Mouse (Mus musculus) gastrocnemius, postnatal 25 days (tissue): ENCODE results near the gene Mettl7a2. TPM values are rescaled to one million over a fixed set of nuclear protein-coding genes. Genes with fewer than 3 reads are reported as not detected.
"Not testable (repeated sequence)": the region's sequence is repeated elsewhere in the genome, so short reads cannot be mapped to it uniquely, and the experiment has no call there.

ENCODE experiments used
- DNase-seq: peaks from one replicate; pipeline ENCODE4 v3.0.0; 2022
- total RNA-seq, 2 experiments: library from RNA; stranded (reverse); gene quantifications; 1 replicate in 1 of 2; 2 replicates in 1 of 2; pipeline ENCODE4 v1.2.3; 2021

Mettl7a2 gene
- total RNA-seq, 2 experiments from 2014 or later: 0.67 to 0.86 TPM

- DNase-seq: not testable (repeated sequence)
Measured at GRCm38 (mm10) chr15:100337847-100338246, 15.2 kb upstream of the Mettl7a2 start.

DNA sequence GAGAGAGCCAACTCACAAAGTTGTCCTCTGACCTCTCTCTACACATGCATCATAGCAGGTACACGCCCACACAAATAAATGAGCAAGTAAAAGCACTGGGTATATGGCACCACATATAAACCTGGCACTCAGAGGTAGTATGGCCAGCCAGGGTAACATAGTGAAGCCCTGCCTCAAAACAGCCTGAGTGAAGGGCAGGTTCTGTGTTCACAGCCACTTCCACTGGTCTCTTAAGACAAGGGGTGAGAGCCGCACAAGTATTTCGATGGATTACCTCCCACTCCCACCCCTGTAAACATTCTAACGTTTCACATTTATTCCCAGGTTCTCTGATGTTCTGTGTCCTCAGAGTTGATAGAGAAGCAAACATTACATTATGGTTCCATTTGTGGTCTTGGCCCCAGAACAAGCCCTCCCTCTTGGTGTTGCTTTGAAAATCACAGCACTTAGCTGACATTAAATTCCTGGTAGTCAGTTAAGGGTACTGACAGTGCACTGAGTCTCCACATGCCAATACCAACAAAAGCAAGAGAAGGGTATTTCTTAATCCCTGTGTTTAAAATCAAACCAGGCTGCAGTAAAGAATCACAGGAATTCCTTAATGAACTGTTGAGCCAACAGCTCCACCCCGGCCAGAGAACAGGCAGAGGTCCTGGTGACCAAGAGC is 11.6 kb upstream of the Mettl7a2 start:
- DNase-seq: not testable (repeated sequence)

DNA sequence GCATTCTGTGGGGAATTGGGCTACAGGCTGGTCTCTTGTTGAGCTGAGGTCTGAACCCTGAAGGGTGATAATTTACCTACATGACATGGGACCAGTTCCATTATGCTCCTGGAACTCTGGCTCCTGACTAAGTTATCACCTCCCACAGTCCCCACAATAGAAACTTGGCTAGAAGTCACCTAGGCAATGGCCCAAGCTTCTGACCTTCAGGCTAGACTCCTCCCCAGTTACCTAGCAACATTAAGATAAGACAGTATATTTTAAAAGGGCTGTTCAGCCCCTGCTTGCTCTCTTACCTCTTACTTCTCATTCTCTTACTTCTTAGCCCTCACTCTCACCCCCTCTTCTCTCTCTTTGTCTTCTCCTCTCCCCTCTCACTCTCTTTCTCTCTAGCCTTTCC is 7.5 kb upstream of the Mettl7a2 start:
- no peak for DNase-seq

DNA sequence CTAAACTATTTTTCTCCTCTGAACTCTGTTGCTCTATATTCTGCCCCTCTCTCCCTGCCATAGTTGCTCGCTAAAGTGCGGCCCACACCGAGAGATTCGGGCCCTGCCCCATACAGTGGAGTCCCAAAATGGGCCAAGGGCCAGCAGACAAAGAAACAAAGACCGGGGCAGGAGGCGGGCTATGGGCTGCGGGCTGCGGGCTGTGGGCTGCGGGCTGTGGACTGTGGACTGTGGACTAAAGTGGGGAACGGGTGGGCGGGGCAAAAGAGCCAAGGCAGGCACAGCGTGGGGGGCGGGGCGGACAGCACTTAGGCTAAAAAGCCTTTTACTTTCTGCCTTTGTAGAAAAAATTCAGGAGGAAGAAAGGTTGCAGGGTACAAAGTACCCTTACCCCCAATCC is 6.2 kb upstream of the Mettl7a2 start:
- no peak for DNase-seq

DNA sequence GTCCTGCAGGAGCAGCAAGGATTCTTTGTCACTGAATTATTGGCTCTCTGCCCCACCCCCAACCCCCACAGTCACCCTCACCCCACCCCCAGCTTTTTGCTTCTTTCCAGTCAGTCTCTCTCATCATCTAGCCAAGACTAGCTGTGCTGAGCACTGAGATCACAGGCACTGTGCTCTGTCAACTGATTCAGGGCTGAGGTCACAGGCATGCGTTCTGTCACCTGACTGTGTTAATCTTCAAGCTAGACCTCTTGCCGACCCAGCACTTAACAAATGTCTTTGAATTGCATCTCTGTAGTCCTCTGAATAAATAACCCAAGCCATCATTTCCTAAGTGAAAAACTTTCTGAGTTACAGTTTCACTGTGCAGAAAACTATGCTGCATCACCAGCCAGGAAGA is 3.5 kb upstream of the Mettl7a2 start:
- no peak for DNase-seq

DNA sequence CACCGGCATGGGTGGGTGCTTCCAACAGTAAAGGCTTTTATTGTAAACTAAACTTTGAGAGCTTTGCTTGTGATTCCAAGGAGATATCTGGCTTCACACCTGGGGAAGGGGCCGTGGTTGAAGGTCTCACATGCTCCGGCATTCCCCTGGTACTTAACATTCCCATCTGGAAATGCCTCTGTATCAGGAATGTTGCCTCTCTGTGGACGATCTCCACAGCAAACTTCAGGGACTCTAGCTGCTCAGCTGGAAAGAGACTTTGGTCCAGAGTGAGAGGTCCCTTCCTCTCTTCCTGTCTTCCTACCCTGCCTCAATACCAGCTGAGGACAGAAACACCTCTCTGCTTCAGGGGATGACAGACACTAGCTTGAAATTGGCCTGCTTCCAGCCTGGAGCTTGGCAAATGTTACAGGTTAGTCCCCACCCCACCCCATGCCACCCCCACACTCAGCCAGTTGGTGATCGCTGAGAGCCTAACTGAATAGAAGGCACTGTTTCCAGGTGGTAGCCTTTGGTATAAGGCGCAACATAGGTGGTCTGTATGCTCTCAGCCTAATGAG is 1.4 kb upstream of the Mettl7a2 start:
- no peak for DNase-seq

DNA sequence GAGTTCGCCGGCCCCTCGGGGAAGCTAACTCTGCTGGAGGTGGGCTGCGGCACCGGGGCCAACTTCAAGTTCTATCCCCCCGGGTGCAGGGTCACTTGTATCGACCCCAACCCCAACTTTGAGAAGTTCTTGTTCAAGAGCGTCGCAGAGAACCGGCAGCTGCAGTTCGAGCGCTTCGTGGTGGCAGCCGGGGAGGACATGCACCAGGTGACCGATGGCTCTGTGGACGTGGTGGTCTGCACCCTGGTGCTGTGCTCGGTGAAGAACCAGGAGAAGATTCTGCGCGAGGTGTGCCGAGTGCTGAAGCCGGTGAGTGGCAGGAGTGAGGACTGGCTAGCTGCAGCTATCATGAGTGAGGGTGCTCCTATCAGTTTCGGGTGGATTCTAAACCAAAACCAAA is 399 bp downstream of the Mettl7a2 start:
- DNase-seq: not testable (repeated sequence)

DNA sequence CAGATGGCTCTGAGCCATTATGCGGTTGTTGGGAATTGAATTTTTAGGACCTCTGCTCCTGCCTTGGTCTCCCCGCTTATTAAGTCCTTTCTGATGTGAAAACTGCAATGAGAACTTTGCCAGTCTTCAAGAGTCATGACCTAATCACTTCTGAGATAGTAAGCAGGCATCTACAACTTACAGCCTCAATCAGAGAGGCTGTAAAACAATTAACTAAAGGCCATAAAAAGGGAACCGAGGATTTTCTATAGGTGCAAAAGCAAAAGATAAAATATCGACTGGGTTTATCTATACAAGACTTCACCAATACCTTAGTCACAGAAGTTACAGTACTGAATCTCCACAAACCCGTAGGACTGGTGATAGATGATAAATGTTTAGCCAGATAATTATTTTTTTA is 2.9 kb downstream of the Mettl7a2 start:
- no peak for DNase-seq

DNA sequence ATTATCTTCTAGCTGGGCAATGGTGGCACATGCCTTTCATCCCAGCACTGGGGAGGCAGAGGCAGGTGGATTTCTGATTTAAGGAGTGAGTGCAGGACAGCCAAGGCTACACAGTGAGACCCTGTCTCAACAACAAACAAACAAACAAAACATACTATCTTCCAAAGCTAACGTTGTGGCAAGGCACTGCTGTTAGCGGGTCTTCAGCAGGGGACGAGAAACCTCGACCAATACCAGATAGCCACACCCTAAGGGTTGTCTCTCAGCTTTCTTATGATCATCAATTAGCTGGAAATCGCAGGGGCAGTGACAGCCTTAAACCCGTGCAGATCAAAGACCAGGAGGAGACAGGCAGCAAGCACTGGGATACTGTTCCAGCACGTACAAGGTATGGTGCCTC is 11.2 kb downstream of the Mettl7a2 start, which contains the start of gene Higd1c:
Higd1c (plus strand) TSS at position 301 of the 400 bp plus-strand sequence.
- no peak for DNase-seq

DNA sequence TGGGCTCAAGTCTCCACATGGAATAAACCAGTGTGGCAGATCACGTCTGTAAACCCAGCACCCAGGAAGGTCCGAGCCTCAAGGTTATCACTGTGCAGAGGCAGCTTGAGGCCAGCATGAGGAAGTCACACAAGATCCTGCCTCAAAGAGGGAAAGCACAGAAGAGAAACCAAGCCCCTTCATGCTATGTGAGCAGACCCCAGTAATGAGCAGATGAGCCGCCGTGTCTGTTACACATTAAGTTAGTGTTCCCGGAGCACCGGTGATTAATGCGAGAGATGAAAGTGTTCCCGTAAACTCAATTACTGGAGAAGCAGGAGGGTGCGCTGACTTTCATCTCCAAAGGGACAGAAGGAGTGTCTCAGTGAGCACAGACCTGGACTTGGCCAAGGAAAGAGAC is 13.0 kb downstream of the Mettl7a2 start:
- DNase-seq: not testable (repeated sequence)

DNA sequence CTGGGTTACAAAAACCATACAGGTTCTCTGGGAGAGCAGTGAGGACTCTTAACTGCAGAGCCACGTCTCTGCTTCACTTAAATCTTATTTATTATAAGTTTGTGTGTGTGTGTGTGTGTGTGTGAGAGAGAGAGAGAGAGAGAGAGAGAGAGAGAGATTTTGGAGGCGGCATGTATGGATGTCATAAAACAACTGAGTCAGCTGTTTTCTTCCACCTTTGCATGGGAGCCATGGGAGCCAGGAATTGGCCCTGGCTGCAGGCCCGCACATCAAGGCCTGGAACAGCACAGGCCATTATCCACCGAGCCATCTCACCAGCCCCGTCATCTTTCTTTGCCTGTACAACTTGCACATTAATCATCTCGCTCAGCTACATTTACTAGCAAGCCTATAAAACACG is 14.1 kb downstream of the Mettl7a2 start:
- DNase-seq: no peak

GRCm38 (mm10) chr15:100375066-100375465 is 22.1 kb downstream of the Mettl7a2 start:
- DNase-seq: peak; percentile 23

DNA sequence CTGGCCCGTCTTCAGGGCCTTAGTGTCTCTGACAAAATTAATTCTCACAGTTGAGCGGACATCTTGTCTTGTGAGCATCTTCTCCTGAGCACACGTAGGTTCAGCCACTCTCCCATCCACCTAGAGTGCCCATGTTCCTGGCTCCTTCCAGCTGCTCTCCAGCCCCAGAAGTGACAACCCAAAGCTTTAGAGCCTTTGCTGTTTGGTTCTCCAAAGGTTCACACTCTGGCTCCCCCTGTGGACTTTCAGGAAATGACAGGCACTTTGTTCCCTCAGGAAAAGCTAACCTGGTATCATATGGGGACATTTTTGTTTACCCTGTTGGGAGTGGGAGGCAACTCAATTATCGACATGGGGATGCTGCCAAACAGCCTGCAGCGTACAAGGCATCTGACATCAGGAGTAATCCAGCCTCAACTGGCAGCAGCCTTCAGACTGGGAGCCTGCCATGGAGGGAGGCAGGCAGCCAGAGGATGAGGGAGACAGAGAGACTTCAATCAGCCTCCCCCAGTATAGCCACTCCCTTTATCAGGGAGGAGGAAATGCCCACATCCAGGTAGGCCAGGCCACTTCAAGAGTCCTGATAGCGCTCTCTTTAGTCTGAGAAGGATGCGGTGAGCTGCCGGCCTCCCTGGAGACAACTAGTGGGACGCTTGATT is 25.0 kb downstream of the Mettl7a2 start:
- DNase-seq: not testable (repeated sequence)

DNA sequence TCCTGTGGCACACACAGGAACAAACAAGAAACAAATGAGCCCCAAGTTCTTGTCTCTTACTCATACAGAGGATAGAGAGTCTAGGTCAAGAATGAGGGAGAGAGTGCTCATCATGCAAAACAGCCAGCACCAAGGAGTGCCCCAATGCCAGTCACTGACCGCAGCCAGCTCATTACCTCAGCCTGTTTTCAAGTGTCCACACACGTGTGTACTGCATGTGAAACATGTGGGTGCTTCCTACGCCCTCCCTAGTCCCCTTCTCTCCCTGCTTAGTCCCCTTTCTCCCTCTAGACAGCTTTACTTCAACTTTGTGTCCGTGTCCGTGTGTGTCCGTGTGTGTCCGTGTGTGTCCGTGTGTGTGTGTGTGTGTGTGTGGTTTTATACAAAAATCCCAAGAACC is 26.7 kb downstream of the Mettl7a2 start:
- no peak for DNase-seq

- DNase-seq: no peak
Measured at GRCm38 (mm10) chr15:100380104-100380503, 27.1 kb downstream of the Mettl7a2 start.

GRCm38 (mm10) chr15:100385705-100386104 is 32.7 kb downstream of the Mettl7a2 start:
- no peak for DNase-seq

DNA sequence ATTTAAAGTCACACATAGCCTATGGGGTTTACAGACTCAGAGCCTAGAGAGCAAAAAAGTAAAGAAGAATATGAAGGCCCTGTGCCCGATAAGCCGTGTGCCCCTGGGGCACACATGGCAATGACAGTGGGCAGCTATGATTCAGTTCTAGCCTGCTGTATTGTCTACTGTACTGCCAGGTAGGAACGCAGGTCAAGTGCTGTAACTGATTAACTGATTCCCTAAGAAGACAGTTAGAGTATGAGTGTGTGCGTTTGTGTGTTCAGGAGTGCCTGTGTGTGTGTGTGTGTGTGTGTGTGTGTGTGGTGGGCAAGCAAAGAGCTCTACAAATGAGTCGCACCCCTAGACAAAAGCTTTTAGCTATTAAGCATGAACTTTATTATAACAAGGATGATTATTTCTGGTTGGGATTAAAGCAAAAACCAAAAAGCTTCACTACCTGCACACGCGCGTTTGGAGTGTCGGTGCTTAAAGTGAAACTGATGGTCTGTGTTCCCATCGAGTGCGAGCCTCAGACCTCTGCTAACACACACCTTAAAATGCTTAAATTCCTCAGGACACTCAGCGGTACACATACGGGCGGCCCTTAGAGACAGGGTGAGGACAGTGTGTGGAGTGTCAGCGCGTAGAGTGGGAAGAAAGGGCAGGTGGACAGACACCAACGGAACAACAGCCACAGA is 34.7 kb downstream of the Mettl7a2 start:
- DNase-seq: no peak

GRCm38 (mm10) chr15:100388224-100388835 is 35.3 kb downstream of the Mettl7a2 start:
- DNase-seq: no peak

DNA sequence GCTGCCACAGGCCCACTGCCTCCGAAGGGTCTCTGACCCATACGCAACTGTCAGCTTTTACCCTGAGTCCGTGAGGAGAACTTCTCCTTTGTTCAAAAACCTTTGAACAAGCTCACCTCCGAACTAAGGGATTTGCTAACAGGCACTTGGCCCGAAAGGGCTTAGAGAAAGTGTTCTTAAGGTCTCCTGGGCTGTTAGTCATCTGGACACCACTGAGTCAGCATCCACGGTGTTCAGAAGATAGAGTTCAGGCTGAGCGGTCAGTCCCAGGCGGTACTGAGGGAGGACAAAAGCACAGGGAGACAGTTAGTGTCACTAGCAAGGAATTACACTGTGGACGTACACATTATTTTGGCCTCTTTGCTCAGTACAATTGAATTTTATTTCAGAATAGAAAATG is 35.9 kb downstream of the Mettl7a2 start:
- DNase-seq: no peak

DNA sequence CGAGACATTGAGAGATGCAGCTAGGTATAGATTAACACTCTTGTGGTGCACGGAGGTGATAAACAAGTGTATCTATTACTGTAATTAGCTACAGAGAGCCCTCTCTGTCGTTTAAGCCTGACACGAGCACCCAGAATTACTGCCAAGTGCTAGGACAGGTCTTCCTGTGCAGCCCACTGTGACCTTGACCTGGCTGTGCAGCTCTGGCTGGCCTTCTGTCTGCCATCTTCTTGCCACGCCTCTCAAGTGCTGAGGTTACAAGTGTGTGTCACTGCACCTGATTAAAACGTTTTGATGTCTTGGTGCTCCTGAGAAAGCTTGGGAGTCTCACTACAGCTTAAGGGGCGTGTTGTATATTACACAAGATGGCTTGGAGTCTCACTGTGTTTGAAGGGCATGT is 38.1 kb downstream of the Mettl7a2 start:
- no peak for DNase-seq

- DNase-seq: no peak
Measured at GRCm38 (mm10) chr15:100391599-100391998, 38.6 kb downstream of the Mettl7a2 start.

GRCm38 (mm10) chr15:100393016-100393415 is 40.0 kb downstream of the Mettl7a2 start:
- no peak for DNase-seq

DNA sequence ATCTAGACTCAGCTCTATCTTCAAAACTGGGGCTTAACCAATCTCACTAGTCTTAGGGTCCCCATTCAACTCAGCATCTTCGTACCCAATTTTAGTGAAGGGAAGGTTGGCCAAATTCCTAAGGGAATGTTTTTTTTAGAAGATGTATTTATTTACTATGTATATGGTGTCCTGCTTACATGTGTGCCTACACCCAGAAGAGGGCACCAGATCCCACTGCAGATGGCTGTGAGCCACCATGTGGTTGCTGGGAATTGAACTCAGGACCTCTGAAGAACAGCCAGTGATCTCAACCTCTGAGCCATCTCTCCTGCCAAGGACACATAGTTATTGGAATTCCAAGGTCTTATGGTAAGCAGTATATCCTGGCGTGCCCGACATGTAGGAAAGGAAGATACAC is 42.6 kb downstream of the Mettl7a2 start:
- no peak for DNase-seq
